Mouse (Mus musculus) ES-E14 (cell line): ENCODE data around the gene Pcare. TPM values are rescaled to one million over a fixed set of nuclear protein-coding genes. Genes with fewer than 3 reads are reported as not detected.

Experiments
- DNase-seq: peaks from one replicate; pipeline ENCODE4 v3.0.0-alpha.2; 2013; ENCODE audit warnings: low read depth, low spot score
- H3K27ac ChIP-seq: 2 replicates; pipeline ENCODE4 v1.5.1; 2012; ENCODE audit warnings: low read depth, mild to moderate bottlenecking, low read length, moderate library complexity, mixed read lengths; ENCODE audit not compliant: poor library complexity, insufficient read depth, severe bottlenecking
- H3K36me3 ChIP-seq: 2 replicates; pipeline ENCODE4 v1.6.1; 2012; ENCODE audit warnings: mild to moderate bottlenecking, low read length, moderate library complexity, mixed read lengths; ENCODE audit not compliant: control insufficient read depth, poor library complexity, insufficient read depth, severe bottlenecking
- H3K4me1 ChIP-seq, 2 experiments: fragments of 150-350 bp in 1 of 2; sonication (generic) in 1 of 2; 2 replicates each; pipeline ENCODE4 v1.6.1; 2012; ENCODE audit warnings: low read length in 2 of 2, mild to moderate bottlenecking in 1 of 2, mixed read lengths in 1 of 2; ENCODE audit not compliant: control insufficient read depth in 2 of 2, insufficient read depth in 2 of 2, poor library complexity in 1 of 2
- H3K4me3 ChIP-seq, 2 experiments: fragments of 150-350 bp in 1 of 2; sonication (generic) in 1 of 2; 2 replicates each; pipeline ENCODE4 v1.5.1; 2012; ENCODE audit warnings: low read length in 2 of 2, low read depth in 1 of 2, mild to moderate bottlenecking in 1 of 2, mixed read lengths in 1 of 2; ENCODE audit not compliant: insufficient read depth in 1 of 2, poor library complexity in 1 of 2, severe bottlenecking in 1 of 2
- H3K9ac ChIP-seq: 2 replicates; pipeline ENCODE4 v1.6.1; 2012; ENCODE audit warnings: low read depth, mild to moderate bottlenecking, low read length, mixed read lengths; ENCODE audit not compliant: poor library complexity, insufficient read depth, severe bottlenecking
- H3K9me3 ChIP-seq: fragments of 150-350 bp; sonication (generic); 2 replicates; pipeline ENCODE4 v1.6.1; 2012; ENCODE audit warnings: low read depth, mild to moderate bottlenecking, low read length; ENCODE audit not compliant: control insufficient read depth, insufficient read depth
- CHD2 ChIP-seq: IDR thresholded peaks from 2 replicates; pipeline ENCODE4 v1.6.1; 2014; ENCODE audit warnings: mild to moderate bottlenecking, low read depth, low read length, inconsistent platforms
- HCFC1 ChIP-seq: IDR thresholded peaks from 2 replicates; pipeline ENCODE4 v1.6.1; 2012; ENCODE audit warnings: low read length, inconsistent platforms, borderline replicate concordance; ENCODE audit not compliant: insufficient read depth
- MAFK ChIP-seq: IDR thresholded peaks from 2 replicates; pipeline ENCODE4 v1.6.1; 2014; ENCODE audit warnings: mild to moderate bottlenecking, low read depth, low read length, inconsistent platforms; ENCODE audit not compliant: insufficient read depth
- ZC3H11A ChIP-seq: IDR thresholded peaks from 2 replicates; pipeline ENCODE4 v1.6.1; 2012; ENCODE audit warnings: low read depth, mild to moderate bottlenecking, inconsistent platforms, low read length, borderline replicate concordance
- ZNF384 ChIP-seq: IDR thresholded peaks from 2 replicates; pipeline ENCODE4 v1.6.1; 2012; ENCODE audit warnings: low read depth, low read length, inconsistent platforms
- in situ Hi-C, 2 experiments: fragments of 600-800 bp; cut with MboI; formaldehyde crosslinking; loops; one replicate each; pipeline ENCODE4 v1.15.1; 2025; ENCODE audit warnings: low sequenced_read_pairs in 2 of 2, inconsistent platforms in 1 of 2; ENCODE audit not compliant: unreplicated experiment in 2 of 2
- total RNA-seq: library from RNA; depleted of rRNA; stranded (reverse); fragments of 300-350 nt; gene quantifications from 2 replicates; pipeline ENCODE4 v1.2.3, GENCODE M21; 2012

Pcare gene
- total RNA-seq, 1 experiment: 0.09 TPM

- DNase-seq: no peak
- no peak overlapping the region for H3K9ac ChIP-seq
- no peaks in the 10 kb centered on the region for H3K9me3 ChIP-seq
- H3K36me3 ChIP-seq: no peaks in the 10 kb centered on the region
- TF ChIP-seq ZC3H11A: no peak
- no peak for TF ChIP-seq ZNF384
- no peak for TF ChIP-seq HCFC1
- TF ChIP-seq MAFK: no peak
- no peak for TF ChIP-seq CHD2
- no peak overlapping the region for H3K4me3 ChIP-seq
- in situ Hi-C loops: no loop called here
- peaks cover 0 to 3% of the 10 kb centered on the region in 2 experiments; a peak in 1 of 4 replicates for H3K4me1 ChIP-seq
- no peak overlapping the region for H3K27ac ChIP-seq
Observed at GRCm38 (mm10) chr17:71780490-71780889, 27.8 kb upstream of the Pcare start.

GRCm38 (mm10) chr17:71778696-71779095 is 26.0 kb upstream of the Pcare start:
- Histone ChIP-seq H3K36me3 (no peaks in the 10 kb centered on the region), H3K4me1 (peaks cover 0 to 3% of the 10 kb centered on the region in 2 experiments; a peak in 1 of 4 replicates), H3K9ac (no peak overlapping the region), H3K27ac (no peak overlapping the region), H3K4me3 (no peak overlapping the region), H3K9me3 (no peaks in the 10 kb centered on the region)
- TF ChIP-seq MAFK (no peak), CHD2 (no peak), ZC3H11A (no peak), ZNF384 (no peak), HCFC1 (no peak)
- DNase-seq: no peak
- in situ Hi-C loops: no loop called here

GRCm38 (mm10) chr17:71775279-71775678 is 22.6 kb upstream of the Pcare start:
- Histone ChIP-seq H3K4me1 (no peaks in the 10 kb centered on the region), H3K4me3 (no peak overlapping the region), H3K9ac (no peak overlapping the region), H3K27ac (no peak overlapping the region), H3K9me3 (no peaks in the 10 kb centered on the region), H3K36me3 (no peaks in the 10 kb centered on the region)
- no peak for DNase-seq
- TF ChIP-seq CHD2 (no peak), MAFK (no peak), ZC3H11A (no peak), ZNF384 (no peak), HCFC1 (no peak)
- in situ Hi-C loops: no loop called here

- H3K27ac ChIP-seq: no peak overlapping the region
- DNase-seq: no peak
- no peaks in the 10 kb centered on the region for H3K9me3 ChIP-seq
- no peaks in the 10 kb centered on the region for H3K4me1 ChIP-seq
- H3K9ac ChIP-seq: no peak overlapping the region
- H3K4me3 ChIP-seq: no peak overlapping the region
- no peaks in the 10 kb centered on the region for H3K36me3 ChIP-seq
- in situ Hi-C loops: no loop called here
- TF ChIP-seq ZC3H11A: no peak
- TF ChIP-seq ZNF384: no peak
- TF ChIP-seq HCFC1: no peak
- no peak for TF ChIP-seq CHD2
- TF ChIP-seq MAFK: no peak
Observed at GRCm38 (mm10) chr17:71774173-71774572, 21.5 kb upstream of the Pcare start.

DNA sequence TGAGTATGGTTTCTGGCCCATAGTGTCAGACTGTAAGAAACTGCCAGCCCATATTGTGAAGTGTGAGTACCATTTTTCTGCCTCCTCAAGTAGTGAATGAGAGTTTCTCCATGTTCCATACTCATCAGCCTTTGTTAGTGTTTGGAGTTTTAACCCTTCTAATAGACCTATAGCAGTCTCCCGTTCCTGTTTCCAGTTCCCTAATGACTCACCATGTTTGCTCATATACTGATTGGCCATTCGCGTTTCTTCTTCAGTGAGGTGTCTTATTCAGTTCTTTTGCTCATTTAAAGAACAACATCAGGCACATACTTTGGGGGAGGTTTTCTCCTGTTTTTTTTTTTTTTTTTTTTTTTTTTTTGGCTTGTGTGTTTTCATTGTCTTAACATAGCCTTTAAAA is 18.0 kb upstream of the Pcare start:
- in situ Hi-C loops: no loop called here
- Histone ChIP-seq H3K9me3 (no peaks in the 10 kb centered on the region), H3K9ac (no peak overlapping the region), H3K36me3 (no peaks in the 10 kb centered on the region), H3K27ac (no peak overlapping the region), H3K4me1 (no peaks in the 10 kb centered on the region), H3K4me3 (no peak overlapping the region)
- no peak for DNase-seq
- TF ChIP-seq CHD2 (no peak), MAFK (no peak), ZC3H11A (no peak), HCFC1 (no peak), ZNF384 (no peak)
